Mouse (Mus musculus): Measurements from ENCODE around the gene Notch4. TPM values are rescaled to one million over a fixed set of nuclear protein-coding genes. Genes with fewer than 3 reads are reported as not detected.
"Not testable (repeated sequence)": the region's sequence is repeated elsewhere in the genome, so short reads cannot be mapped to it uniquely, and the experiment has no call there.

Notch4 gene
- total and polyA plus RNA-seq, 3 experiments: 0.25 TPM; not detected in 2

GRCm38 (mm10) chr17:34519001-34519400 is 45.1 kb upstream of the Notch4 start:
- no peak for DNase-seq (ENCODE audit: extremely low read depth)
- Histone ChIP-seq H3K27ac (ENCODE audit: insufficient read depth, low read depth) (no peak overlapping the region), H3K9ac (ENCODE audit: insufficient read depth, low read depth) (no peak overlapping the region), H3K79me2 (replicated peaks; ENCODE audit: control insufficient read depth, extremely low read depth, insufficient read depth, poor library complexity, severe bottlenecking) (no peaks in the 10 kb centered on the region), H3K4me3 (replicated peaks in 1 of 3; ENCODE audit: low read depth in 2 of 3, low read length in 2 of 3, poor library complexity in 1 of 3) (no peak overlapping the region), H3K27me3 (replicated peaks) (peaks cover 24% of the 10 kb centered on the region), H3K4me2 (ENCODE audit: insufficient read depth, low read depth, poor library complexity, severe bottlenecking) (no peak overlapping the region), H3K36me3 (replicated peaks in 1 of 2; ENCODE audit: control insufficient read depth in 1 of 2, insufficient read depth in 1 of 2, low read length in 1 of 2) (no peaks in the 10 kb centered on the region), H3K4me1 (ENCODE audit: control insufficient read depth in 1 of 2, insufficient read depth in 2 of 2) (no peaks in the 10 kb centered on the region), H3K9me3 (replicated peaks; ENCODE audit: low read length) (no peaks in the 10 kb centered on the region)
- no peak for TF ChIP-seq BHLHE40 (IDR thresholded peaks at IDR 0.05; ENCODE audit: low read depth, low read length)
- TF ChIP-seq SIN3A (IDR thresholded peaks at IDR 0.05; ENCODE audit: low read length): no peak
- no peak for TF ChIP-seq MAX (IDR thresholded peaks at IDR 0.05; ENCODE audit: low read length)
- no peak for TF ChIP-seq NRF1 (IDR thresholded peaks at IDR 0.05; ENCODE audit: low read depth, low read length)
- no peak for TF ChIP-seq MAFK (IDR thresholded peaks at IDR 0.05; ENCODE audit: insufficient replicate concordance, low read length)
- no peak for TF ChIP-seq CHD1 (IDR thresholded peaks at IDR 0.05; ENCODE audit: low read depth, low read length)
- in situ Hi-C loops (cut with MboI; ENCODE audit: low pct_ligation_motif_present, low pct_unique_long_range_greater_than_20kb, low sequenced_read_pairs): loop anchor here (5.0 kb wide), 1 partner anchor 47 kb away; no protein-coding TSS in a partner anchor
- dilution Hi-C loops (cut with MboI; ENCODE audit: extremely low pct_ligation_motif_present, extremely low pct_unique_long_range_greater_than_20kb, low sequenced_read_pairs): no loop called here

GRCm38 (mm10) chr17:34532671-34533070 is 31.4 kb upstream of the Notch4 start:
- Histone ChIP-seq H3K27me3 (replicated peaks) (no peaks in the 10 kb centered on the region), H3K4me3 (replicated peaks in 1 of 3; ENCODE audit: low read depth in 2 of 3, low read length in 2 of 3, poor library complexity in 1 of 3) (no peak overlapping the region), H3K9ac (ENCODE audit: insufficient read depth, low read depth) (no peak overlapping the region), H3K27ac (ENCODE audit: insufficient read depth, low read depth) (no peak overlapping the region), H3K36me3 (replicated peaks in 1 of 2; ENCODE audit: control insufficient read depth in 1 of 2, insufficient read depth in 1 of 2, low read length in 1 of 2) (no peaks in the 10 kb centered on the region), H3K79me2 (replicated peaks; ENCODE audit: control insufficient read depth, extremely low read depth, insufficient read depth, poor library complexity, severe bottlenecking) (no peaks in the 10 kb centered on the region), H3K4me2 (ENCODE audit: insufficient read depth, low read depth, poor library complexity, severe bottlenecking) (no peak overlapping the region), H3K4me1 (ENCODE audit: control insufficient read depth in 1 of 2, insufficient read depth in 2 of 2) (no peaks in the 10 kb centered on the region), H3K9me3 (replicated peaks; ENCODE audit: low read length) (no peaks in the 10 kb centered on the region)
- dilution Hi-C loops (cut with MboI; ENCODE audit: extremely low pct_ligation_motif_present, extremely low pct_unique_long_range_greater_than_20kb, low sequenced_read_pairs) (no loop called here), in situ Hi-C loops (cut with MboI; ENCODE audit: low pct_ligation_motif_present, low pct_unique_long_range_greater_than_20kb, low sequenced_read_pairs) (no loop called here)
- TF ChIP-seq PAX5 (IDR thresholded peaks at IDR 0.05; ENCODE audit: low read length): no peak
- DNase-seq (ENCODE audit: extremely low read depth): no peak

GRCm38 (mm10) chr17:34543567-34543966 is 20.5 kb upstream of the Notch4 start:
- H3K79me2 ChIP-seq (replicated peaks; ENCODE audit: control insufficient read depth, extremely low read depth, insufficient read depth, poor library complexity, severe bottlenecking); H3K27ac ChIP-seq (ENCODE audit: insufficient read depth, low read depth); H3K9me3 ChIP-seq (replicated peaks; ENCODE audit: low read length); dilution Hi-C loops (cut with MboI; ENCODE audit: extremely low pct_ligation_motif_present, extremely low pct_unique_long_range_greater_than_20kb, low sequenced_read_pairs); H3K27me3 ChIP-seq (replicated peaks): not testable (repeated sequence)
- H3K36me3 ChIP-seq (replicated peaks in 1 of 2; ENCODE audit: control insufficient read depth in 1 of 2, insufficient read depth in 1 of 2, low read length in 1 of 2): peaks cover 12 to 24% of the 10 kb centered on the region in 2 experiments
- peak overlapping the region; percentile 61 for H3K4me2 ChIP-seq (ENCODE audit: insufficient read depth, low read depth, poor library complexity, severe bottlenecking)
- H3K4me3 ChIP-seq (replicated peaks in 1 of 3; ENCODE audit: low read depth in 2 of 3, low read length in 2 of 3, poor library complexity in 1 of 3): peak overlapping the region; percentile 44 to 64 (median 60)
- peaks cover 0 to 21% of the 10 kb centered on the region in 2 experiments; a peak in 2 of 4 replicates for H3K4me1 ChIP-seq (ENCODE audit: control insufficient read depth in 1 of 2, insufficient read depth in 2 of 2)
- peak; percentile 11 for DNase-seq (ENCODE audit: extremely low read depth)
- peak overlapping the region; percentile 66; the same call in 1 of the 2 replicates for H3K9ac ChIP-seq (ENCODE audit: insufficient read depth, low read depth)
- TF ChIP-seq SIN3A (IDR thresholded peaks at IDR 0.05; ENCODE audit: low read length): 0 out of 2 replicates have a peak, but pooled peaks have one; percentile 46
- in situ Hi-C loops (cut with MboI; ENCODE audit: low pct_ligation_motif_present, low pct_unique_long_range_greater_than_20kb, low sequenced_read_pairs): loop anchor here (5.0 to 10.0 kb wide), 2 partner anchors 71 to 119 kb away; no protein-coding TSS in a partner anchor
